Mouse (Mus musculus): Measurements from ENCODE around the gene Stk32c. TPM values are rescaled to one million over a fixed set of nuclear protein-coding genes. Genes with fewer than 3 reads are reported as not detected.
A peak's percentile ranks its signal among the peaks of the same experiment; 100 is the strongest.

Stk32c gene
- polyA plus RNA-seq, 1 experiment from 2014 or later: 0.15 TPM

DNA sequence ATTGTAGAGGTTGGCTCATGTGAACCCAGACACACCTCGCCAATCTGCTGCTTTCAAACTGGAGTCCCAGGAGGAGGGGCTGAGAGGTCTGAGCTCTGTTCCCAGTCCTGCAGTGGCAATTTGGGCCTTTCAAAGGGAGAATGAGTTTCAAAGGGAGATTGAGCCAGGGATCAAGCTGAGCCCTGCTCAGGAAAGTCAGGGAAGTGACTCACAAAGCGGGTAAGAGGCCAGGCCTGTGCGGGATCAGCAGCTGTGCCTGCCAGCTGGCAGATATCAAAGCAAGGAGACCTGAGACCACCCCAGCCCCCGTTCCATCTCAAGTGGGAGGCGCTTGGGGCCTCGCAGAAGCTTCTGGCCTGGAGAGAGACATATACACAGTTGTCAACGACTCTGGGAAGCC, 135.8 kb downstream of the Stk32c start:
- no peak overlapping the region for H3K27ac ChIP-seq (ENCODE audit: low read length)

DNA sequence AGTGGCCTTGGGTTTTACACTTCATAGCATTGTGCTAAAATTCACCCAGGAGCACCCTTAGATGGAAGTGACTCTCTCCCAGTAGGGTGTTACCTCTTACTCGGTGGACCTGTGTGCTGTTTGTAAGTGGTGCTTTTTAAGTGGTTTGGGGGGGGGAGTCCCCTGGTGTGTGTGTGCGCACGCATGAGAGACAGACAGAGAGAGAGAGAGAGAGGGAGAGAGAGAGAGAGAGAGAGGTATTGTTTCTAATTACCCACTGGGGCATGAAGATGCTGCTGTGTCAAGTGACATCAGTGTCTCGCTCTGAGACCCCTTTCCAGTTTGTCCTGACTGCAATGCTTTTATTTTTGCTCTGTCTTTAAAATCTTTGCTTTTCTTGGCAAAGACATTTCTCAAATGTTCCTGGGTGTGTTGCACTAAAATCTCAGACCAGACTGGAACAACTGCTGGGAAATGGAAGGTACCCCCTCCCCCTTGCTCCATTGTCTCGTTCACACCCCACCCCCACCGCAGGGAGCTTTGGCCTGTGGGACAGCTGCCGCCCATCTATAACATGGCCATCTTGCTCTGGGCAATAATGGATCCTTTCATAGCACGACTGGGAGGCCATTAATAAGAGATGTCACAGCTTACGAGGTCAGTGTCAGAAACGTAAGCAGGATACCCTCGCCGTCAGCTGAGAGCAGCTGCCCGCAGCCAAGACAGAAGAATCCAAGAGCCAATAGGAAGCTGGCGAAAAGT, 137.9 kb downstream of the Stk32c start:
- Histone ChIP-seq H3K9ac (ENCODE audit: low read depth, low read length) (no peak overlapping the region), H3K9me3 (ENCODE audit: control insufficient read depth, low read length) (no peaks in the 10 kb centered on the region), H3K4me1 (ENCODE audit: control insufficient read depth, insufficient read depth, low read length) (peaks cover 8% of the 10 kb centered on the region; the same call in 1 of the 2 replicates), H3K27ac (ENCODE audit: low read length) (no peak overlapping the region), H3K4me2 (ENCODE audit: low read depth, low read length) (no peak overlapping the region), H3K27me3 (replicated peaks; ENCODE audit: control insufficient read depth, insufficient read depth, low read length) (no peaks in the 10 kb centered on the region), H3K36me3 (ENCODE audit: control insufficient read depth, insufficient read depth, low read length) (no peaks in the 10 kb centered on the region), H3K4me3 (ENCODE audit: low read length) (no peak overlapping the region)
- WGBS: 47% methylated on average over 14 of the region's 14 CpGs
- no peak for ATAC-seq

More for the DNA sequence above, 135.8 kb downstream of the Stk32c start:
- H3K4me2 ChIP-seq (ENCODE audit: low read depth, low read length): no peak overlapping the region
- no peak overlapping the region for H3K4me3 ChIP-seq (ENCODE audit: low read length)
- H3K9ac ChIP-seq (ENCODE audit: low read depth, low read length): no peak overlapping the region
- ATAC-seq: peak; percentile 16; the same call in 1 of the 2 replicates
- H3K36me3 ChIP-seq (ENCODE audit: control insufficient read depth, insufficient read depth, low read length): no peaks in the 10 kb centered on the region
- H3K27me3 ChIP-seq (replicated peaks; ENCODE audit: control insufficient read depth, insufficient read depth, low read length): no peaks in the 10 kb centered on the region
- H3K9me3 ChIP-seq (ENCODE audit: control insufficient read depth, low read length): peaks cover 3% of the 10 kb centered on the region; the same call in 1 of the 2 replicates
- H3K4me1 ChIP-seq (ENCODE audit: control insufficient read depth, insufficient read depth, low read length): peaks cover 8% of the 10 kb centered on the region; the same call in 1 of the 2 replicates
- WGBS: 27% methylated on average over 7 of the region's 7 CpGs

DNA sequence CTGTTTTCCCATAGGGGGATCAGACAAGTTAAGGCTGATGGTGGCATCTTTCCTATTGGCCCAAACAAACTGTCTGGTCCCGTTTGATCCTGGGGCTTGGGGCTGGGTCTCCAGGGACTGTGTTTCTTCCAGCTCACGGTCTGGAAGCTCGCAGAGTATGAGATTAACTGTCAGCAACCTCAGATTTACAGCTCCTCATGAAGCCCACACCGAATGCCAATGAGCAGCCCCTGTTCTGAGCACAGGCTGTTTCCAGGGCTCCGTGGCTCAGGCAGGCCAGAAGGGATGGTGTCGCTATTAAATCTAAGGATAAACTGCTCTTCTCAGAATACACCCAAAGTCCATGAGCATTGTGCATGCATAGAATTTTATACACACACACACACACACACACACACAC, 138.9 kb downstream of the Stk32c start:
- no peak overlapping the region for H3K9ac ChIP-seq (ENCODE audit: low read depth, low read length)
- no peak overlapping the region for H3K27ac ChIP-seq (ENCODE audit: low read length)
- H3K4me3 ChIP-seq (ENCODE audit: low read length): no peak overlapping the region
- no peak for ATAC-seq
- peaks cover 8% of the 10 kb centered on the region; the same call in 1 of the 2 replicates for H3K4me1 ChIP-seq (ENCODE audit: control insufficient read depth, insufficient read depth, low read length)
- 41% methylated on average over 6 of the region's 6 CpGs for WGBS
- no peaks in the 10 kb centered on the region for H3K27me3 ChIP-seq (replicated peaks; ENCODE audit: control insufficient read depth, insufficient read depth, low read length)
- H3K36me3 ChIP-seq (ENCODE audit: control insufficient read depth, insufficient read depth, low read length): no peaks in the 10 kb centered on the region
- no peak overlapping the region for H3K4me2 ChIP-seq (ENCODE audit: low read depth, low read length)
- no peaks in the 10 kb centered on the region for H3K9me3 ChIP-seq (ENCODE audit: control insufficient read depth, low read length)

DNA sequence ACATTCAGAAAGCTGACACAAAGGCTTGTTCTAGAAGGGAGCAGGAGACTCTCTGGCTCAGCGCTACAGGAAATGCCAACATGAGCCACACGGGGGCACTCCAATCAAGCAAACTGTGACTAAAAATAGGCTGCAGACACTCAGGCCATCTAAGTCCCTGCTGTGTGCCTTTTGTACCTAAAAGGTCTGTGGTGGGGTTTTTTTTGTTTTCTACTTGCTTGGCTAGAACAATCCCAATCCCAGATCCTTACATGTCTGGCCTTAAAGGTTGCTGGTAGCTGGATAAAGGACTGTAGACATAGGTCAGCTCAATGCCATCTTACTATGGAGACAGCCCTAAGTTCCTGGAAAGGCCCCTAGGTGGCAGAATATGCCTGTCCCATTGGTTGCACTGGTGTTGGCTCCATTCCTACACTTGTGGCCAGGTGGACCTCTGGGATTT, 144.9 kb downstream of the Stk32c start:
- H3K4me2 ChIP-seq (ENCODE audit: low read depth, low read length): no peak overlapping the region
- 0% methylated on average over 2 of the region's 2 CpGs for WGBS
- ATAC-seq: peak; percentile 52; the same call in 1 of the 2 replicates

DNA sequence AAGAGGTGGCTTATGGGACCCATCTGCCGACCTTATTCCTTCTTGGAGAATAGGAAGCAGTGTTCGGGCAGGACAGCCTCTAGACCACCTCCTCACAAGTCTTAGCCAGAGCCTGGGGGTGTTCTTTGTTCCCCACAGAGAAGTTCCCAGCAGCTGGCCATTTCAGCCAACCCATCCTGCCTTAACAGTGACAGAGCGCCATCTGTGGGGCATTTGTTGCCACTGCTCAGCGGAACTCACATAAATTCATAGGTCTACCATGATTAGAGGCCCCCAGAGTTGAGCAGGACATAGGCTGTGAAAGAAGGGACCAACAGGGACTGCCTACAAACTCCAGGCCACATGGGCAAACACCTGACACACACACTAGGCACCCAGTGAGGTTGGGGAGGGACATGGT, 149.7 kb downstream of the Stk32c start:
- Histone ChIP-seq H3K27ac (ENCODE audit: low read length) (no peak overlapping the region), H3K9me3 (ENCODE audit: control insufficient read depth, low read length) (no peaks in the 10 kb centered on the region), H3K4me1 (ENCODE audit: control insufficient read depth, insufficient read depth, low read length) (no peaks in the 10 kb centered on the region), H3K4me2 (ENCODE audit: low read depth, low read length) (no peak overlapping the region), H3K9ac (ENCODE audit: low read depth, low read length) (no peak overlapping the region), H3K4me3 (ENCODE audit: low read length) (no peak overlapping the region), H3K36me3 (ENCODE audit: control insufficient read depth, insufficient read depth, low read length) (no peaks in the 10 kb centered on the region), H3K27me3 (replicated peaks; ENCODE audit: control insufficient read depth, insufficient read depth, low read length) (no peaks in the 10 kb centered on the region)
- 49% methylated on average over 4 of the region's 4 CpGs for WGBS
- ATAC-seq: no peak

More for the DNA sequence above, 144.9 kb downstream of the Stk32c start:
- Histone ChIP-seq H3K4me1 (ENCODE audit: control insufficient read depth, insufficient read depth, low read length) (no peaks in the 10 kb centered on the region), H3K9ac (ENCODE audit: low read depth, low read length) (no peak overlapping the region), H3K4me3 (ENCODE audit: low read length) (no peak overlapping the region), H3K36me3 (ENCODE audit: control insufficient read depth, insufficient read depth, low read length) (no peaks in the 10 kb centered on the region), H3K27ac (ENCODE audit: low read length) (no peak overlapping the region), H3K9me3 (ENCODE audit: control insufficient read depth, low read length) (no peaks in the 10 kb centered on the region), H3K27me3 (replicated peaks; ENCODE audit: control insufficient read depth, insufficient read depth, low read length) (no peaks in the 10 kb centered on the region)

Other genes with a start within 250 kb of the Stk32c start
- 10.0 and 11.6 TPM in 2 replicates for gene Dpysl4, start 127.3 kb downstream of the Stk32c start, polyA plus RNA-seq (2015; fragmentation: Nextera tagmentation; extraction: Ambion mirVana)
- 4.0 and 4.4 TPM in 2 replicates for gene Lrrc27, start 319 bp downstream of the Stk32c start, polyA plus RNA-seq (2015; fragmentation: Nextera tagmentation; extraction: Ambion mirVana)
- 24.3 and 26.1 TPM in 2 replicates for gene Pwwp2b, start 35.2 kb upstream of the Stk32c start, polyA plus RNA-seq (2015; fragmentation: Nextera tagmentation; extraction: Ambion mirVana)
- gene Inpp5a, start 175.8 kb upstream of the Stk32c start, polyA plus RNA-seq (2015; fragmentation: Nextera tagmentation; extraction: Ambion mirVana): 8.9 and 27.7 TPM in 2 replicates